Mouse (Mus musculus) C2C12 (cell line): ENCODE measurements at regions not wholly inside any gene's neighbourhood (a gene's known extent, or its start where the extent isn't known, plus 50 kb on each side); places are given as distances from the start of the nearest gene placed in this dataset.

Experiments used
- H3K27me3 ChIP-seq: one replicate; pipeline ENCODE4 v1.6.1; 2011; ENCODE audit not compliant: control insufficient read depth, insufficient read depth, insufficient read length
- H3K36me3 ChIP-seq: one replicate; pipeline ENCODE4 v1.6.1; 2011; ENCODE audit not compliant: control insufficient read depth, insufficient read depth
- H3K4me3 ChIP-seq: one replicate; pipeline ENCODE4 v1.5.1; 2011; ENCODE audit warnings: mild to moderate bottlenecking, control low read depth; ENCODE audit not compliant: poor library complexity, insufficient read depth, severe bottlenecking
- H3K79me2 ChIP-seq: one replicate; pipeline ENCODE4 v1.6.1; 2011; ENCODE audit not compliant: control insufficient read depth, insufficient read depth
- H3K79me3 ChIP-seq: one replicate; pipeline ENCODE4 v1.6.1; 2011; ENCODE audit warnings: low read depth, control low read depth
- H3ac ChIP-seq: one replicate; pipeline ENCODE3; 2011; ENCODE audit warnings: low read depth; ENCODE audit not compliant: control insufficient read depth, insufficient read length
- CEBPB ChIP-seq: IDR thresholded peaks from one replicate; pipeline ENCODE4 v1.6.1; 2011; ENCODE audit warnings: low read depth, mild to moderate bottlenecking, control low read depth, moderate library complexity
- CTCF ChIP-seq: IDR thresholded peaks from one replicate; pipeline ENCODE4 v1.5.1; 2011; ENCODE audit not compliant: control insufficient read depth, insufficient read depth, insufficient read length
- FOSL1 ChIP-seq: IDR thresholded peaks from one replicate; pipeline ENCODE4 v1.8.0; 2011; ENCODE audit warnings: mild to moderate bottlenecking, low read length; ENCODE audit not compliant: poor library complexity, insufficient read depth, severe bottlenecking
- MAX ChIP-seq: IDR thresholded peaks from one replicate; pipeline ENCODE4 v1.6.1; 2011; ENCODE audit warnings: mild to moderate bottlenecking, control low read depth
- MYOD1 ChIP-seq: IDR thresholded peaks from one replicate; pipeline ENCODE4 v1.6.1; 2011; ENCODE audit warnings: low read depth; ENCODE audit not compliant: control insufficient read depth, insufficient read length
- MYOG ChIP-seq: IDR thresholded peaks from one replicate; pipeline ENCODE4 v1.6.1; 2011; ENCODE audit not compliant: control insufficient read depth, insufficient read length; ENCODE audit errors: extremely low read depth
- USF1 ChIP-seq: IDR thresholded peaks from one replicate; pipeline ENCODE4 v1.6.1; 2011; ENCODE audit warnings: low read depth, mild to moderate bottlenecking, control low read depth, moderate library complexity

- no peaks in the 10 kb centered on the region for H3K79me2 ChIP-seq
- H3ac ChIP-seq: no peak overlapping the region
- H3K27me3 ChIP-seq: no peaks in the 10 kb centered on the region
- TF ChIP-seq MYOG: no peak
- no peak for TF ChIP-seq MYOD1
- TF ChIP-seq CTCF: no peak
- no peak for TF ChIP-seq FOSL1
- TF ChIP-seq CEBPB: no peak
- no peak for TF ChIP-seq USF1
- TF ChIP-seq MAX: no peak
- no peaks in the 10 kb centered on the region for H3K79me3 ChIP-seq
- no peaks in the 10 kb centered on the region for H3K36me3 ChIP-seq
- no peak overlapping the region for H3K4me3 ChIP-seq
Measured at GRCm38 (mm10) chr2:8562948-8563347, 1053.6 kb upstream of the Celf2 start.

DNA sequence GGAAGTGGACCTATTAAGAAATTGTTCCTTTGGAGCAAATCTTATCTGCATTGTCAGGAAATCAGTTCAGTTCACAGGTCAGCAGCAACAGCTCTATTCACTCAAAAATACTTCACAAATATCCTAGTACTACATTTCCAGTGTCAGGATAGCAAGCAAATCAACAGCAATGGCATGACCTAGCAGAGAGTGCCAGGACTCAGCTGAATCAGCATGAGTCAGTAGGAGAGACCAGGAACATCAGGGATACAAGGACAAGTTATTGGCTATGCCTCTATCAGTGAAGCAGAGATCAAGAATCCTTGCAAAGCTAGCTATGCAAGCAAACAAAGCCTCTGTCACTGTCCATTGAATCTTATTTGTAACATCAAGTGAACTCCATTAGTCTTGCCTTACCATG, 1036.8 kb upstream of the Celf2 start:
- TF ChIP-seq FOSL1 (no peak), CTCF (no peak), MAX (no peak), USF1 (no peak), CEBPB (no peak), MYOG (no peak), MYOD1 (no peak)
- Histone ChIP-seq H3K79me2 (no peaks in the 10 kb centered on the region), H3K36me3 (no peaks in the 10 kb centered on the region), H3K4me3 (no peak overlapping the region), H3K79me3 (no peaks in the 10 kb centered on the region), H3K27me3 (no peaks in the 10 kb centered on the region), H3ac (no peak overlapping the region)

- no peak for TF ChIP-seq CTCF
- no peak for TF ChIP-seq USF1
- TF ChIP-seq MYOD1: no peak
- no peak for TF ChIP-seq MAX
- no peak for TF ChIP-seq FOSL1
- no peak for TF ChIP-seq CEBPB
- TF ChIP-seq MYOG: no peak
- no peaks in the 10 kb centered on the region for H3K27me3 ChIP-seq
- H3K4me3 ChIP-seq: no peak overlapping the region
- H3K36me3 ChIP-seq: no peaks in the 10 kb centered on the region
- no peaks in the 10 kb centered on the region for H3K79me3 ChIP-seq
- H3K79me2 ChIP-seq: no peaks in the 10 kb centered on the region
- no peak overlapping the region for H3ac ChIP-seq
Measured at GRCm38 (mm10) chr2:8536842-8537241, 1027.5 kb upstream of the Celf2 start.

DNA sequence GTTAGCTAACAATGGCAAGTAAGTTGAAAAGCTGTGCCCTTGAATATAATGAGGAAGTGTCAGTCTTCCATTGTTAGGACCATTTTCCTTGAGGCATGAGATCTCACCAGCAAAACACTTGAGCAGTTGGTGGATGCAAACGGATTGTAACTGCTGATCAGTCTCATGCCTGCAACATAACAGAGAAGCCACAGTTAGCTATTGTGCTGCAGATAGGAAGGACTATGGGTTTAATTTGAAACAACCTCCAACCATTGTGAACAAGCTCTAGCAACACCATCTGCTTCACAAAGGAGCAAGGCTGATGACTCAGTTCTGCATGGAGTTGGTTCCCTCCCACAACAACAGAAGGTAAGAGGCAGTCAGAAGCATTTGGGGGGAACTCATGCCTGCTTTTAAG, 989.1 kb upstream of the Celf2 start:
- TF ChIP-seq USF1 (no peak), MYOG (no peak), MAX (no peak), FOSL1 (no peak)
- H3K27me3 ChIP-seq: no peaks in the 10 kb centered on the region
- H3K79me3 ChIP-seq: no peaks in the 10 kb centered on the region
- no peaks in the 10 kb centered on the region for H3K79me2 ChIP-seq
- no peak overlapping the region for H3K4me3 ChIP-seq
- no peaks in the 10 kb centered on the region for H3K36me3 ChIP-seq
- no peak overlapping the region for H3ac ChIP-seq

- no peak overlapping the region for H3K4me3 ChIP-seq
- no peak overlapping the region for H3ac ChIP-seq
- TF ChIP-seq CEBPB (no peak), FOSL1 (no peak)
- H3K79me2 ChIP-seq: no peaks in the 10 kb centered on the region
- H3K36me3 ChIP-seq: no peaks in the 10 kb centered on the region
- no peaks in the 10 kb centered on the region for H3K27me3 ChIP-seq
- H3K79me3 ChIP-seq: no peaks in the 10 kb centered on the region
Measured at GRCm38 (mm10) chr2:8477827-8478528, 968.6 kb upstream of the Celf2 start.

DNA sequence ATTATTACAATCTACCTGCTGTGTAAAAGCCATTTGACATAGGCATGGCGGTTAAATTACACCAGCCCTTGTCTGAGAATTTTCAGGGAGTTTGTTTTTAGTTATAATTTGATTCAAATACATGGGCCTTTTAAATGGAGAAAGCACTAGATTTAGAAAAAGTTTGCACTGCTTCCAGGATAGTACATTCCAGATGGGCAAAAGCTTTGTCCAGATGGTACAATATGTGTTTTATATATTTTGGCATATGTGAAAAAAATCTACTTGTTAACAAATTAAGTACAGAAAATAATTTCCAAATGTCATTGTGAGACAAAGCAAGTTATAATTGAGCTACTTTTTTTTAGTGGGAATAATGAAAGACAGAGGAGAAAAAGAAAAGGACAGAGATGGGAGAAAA, 961.2 kb upstream of the Celf2 start:
- no peak for TF ChIP-seq CEBPB
- TF ChIP-seq MYOD1: no peak
- no peak for TF ChIP-seq MYOG
- TF ChIP-seq MAX: no peak
- TF ChIP-seq CTCF: no peak
- TF ChIP-seq FOSL1: no peak
- TF ChIP-seq USF1: no peak
- Histone ChIP-seq H3K4me3 (no peak overlapping the region), H3K36me3 (no peaks in the 10 kb centered on the region), H3K27me3 (no peaks in the 10 kb centered on the region), H3K79me2 (no peaks in the 10 kb centered on the region), H3K79me3 (no peaks in the 10 kb centered on the region), H3ac (no peak overlapping the region)
